Mouse (Mus musculus) NIH3T3 (cell line): ENCODE data around the gene Ptprm.

Source experiments
- DNase-seq: peaks from one replicate; pipeline ENCODE4 v3.0.0-alpha.2; 2012; ENCODE audit warnings: low read depth

Ptprm gene

GRCm38 (mm10) chr17:66674667-66675066 lies 679.6 kb downstream of the Ptprm start:
- DNase-seq: no peak

GRCm38 (mm10) chr17:66671715-66672230 lies 682.5 kb downstream of the Ptprm start:
- no peak for DNase-seq

GRCm38 (mm10) chr17:66671287-66671686 lies 683.0 kb downstream of the Ptprm start:
- DNase-seq: no peak

GRCm38 (mm10) chr17:66665791-66666190 lies 688.5 kb downstream of the Ptprm start:
- no peak for DNase-seq

- DNase-seq: no peak
These were observed 689.0 kb downstream of the Ptprm start for GRCm38 (mm10) chr17:66665201-66665756.

GRCm38 (mm10) chr17:66664796-66665195 lies 689.5 kb downstream of the Ptprm start:
- DNase-seq: no peak

GRCm38 (mm10) chr17:66659242-66659641 lies 695.0 kb downstream of the Ptprm start:
- DNase-seq: no peak

GRCm38 (mm10) chr17:66637951-66638722 lies 716.1 kb downstream of the Ptprm start:
- DNase-seq: no peak

- DNase-seq: no peak
These were observed 734.1 kb downstream of the Ptprm start for GRCm38 (mm10) chr17:66619996-66620656.

- no peak for DNase-seq
These were observed 734.9 kb downstream of the Ptprm start for GRCm38 (mm10) chr17:66619255-66619826.
